Mouse (Mus musculus) midbrain, embryonic 10.5 days (tissue): ENCODE measurements around the gene Bicdl2. TPM values are rescaled to one million over a fixed set of nuclear protein-coding genes. Genes with fewer than 3 reads are reported as not detected.
A peak's percentile ranks its signal among the peaks of the same experiment; 100 is the strongest.

ENCODE experiments used
- DNase-seq: peaks from one replicate; pipeline ENCODE4 v3.0.0-alpha.2; 2017; ENCODE audit warnings: low spot score
- H3K27ac ChIP-seq: fragments of 300-500 bp; sonication (generic); replicated peaks from 2 replicates; pipeline ENCODE4 v1.5.1; 2016; ENCODE audit warnings: mild to moderate bottlenecking
- H3K27me3 ChIP-seq: fragments of 300-500 bp; sonication (generic); 2 replicates; pipeline ENCODE4 v1.6.1; 2016; ENCODE audit warnings: low read depth, mild to moderate bottlenecking; ENCODE audit not compliant: poor library complexity, severe bottlenecking
- H3K36me3 ChIP-seq: fragments of 300-500 bp; sonication (generic); 2 replicates; pipeline ENCODE4 v1.6.1; 2016; ENCODE audit warnings: mild to moderate bottlenecking, moderate library complexity
- H3K4me1 ChIP-seq: fragments of 300-500 bp; sonication (generic); 2 replicates; pipeline ENCODE4 v1.6.1; 2016
- H3K4me3 ChIP-seq: fragments of 300-500 bp; sonication (generic); 2 replicates; pipeline ENCODE4 v1.5.1; 2016; ENCODE audit warnings: mild to moderate bottlenecking, moderate library complexity
- H3K9me3 ChIP-seq: fragments of 300-500 bp; sonication (generic); replicated peaks from 2 replicates; pipeline ENCODE4 v1.6.1; 2016; ENCODE audit warnings: mild to moderate bottlenecking
- WGBS: fragments of 180-500 bp; shearing (Covaris S2); methylation state at CpG from one replicate; pipeline ENCODE4 v1.1.7; 2016; 5-methylcytosine and 5-hydroxymethylcytosine counted together
- polyA plus RNA-seq: library from polyadenylated mRNA; unstranded; fragments of >200 nt; fragmentation: Nextera tagmentation; extraction: Ambion mirVana; gene quantifications from 2 replicates; pipeline ENCODE4 v1.2.1, GENCODE M21; 2016

Bicdl2 gene
- polyA plus RNA-seq, 1 experiment from 2014 or later, result 0.32 TPM

GRCm38 (mm10) chr17:23658450-23658849, 1.9 kb upstream of the Bicdl2 start:
- whole genome bisulfite sequencing, result 80% methylated on average over 3 of the region's 3 CpGs
- peaks cover 45% of the 10 kb centered on the region for H3K27me3 ChIP-seq

GRCm38 (mm10) chr17:23660876-23661200, 532 bp downstream of the Bicdl2 start:
- Histone ChIP-seq H3K27me3 (peaks cover 45% of the 10 kb centered on the region), H3K4me3 (no peak overlapping the region), H3K27ac (no peak overlapping the region)

More at GRCm38 (mm10) chr17:23658450-23658849, 1.9 kb upstream of the Bicdl2 start:
- no peak overlapping the region for H3K4me3 ChIP-seq
- DNase-seq, result no peak
- no peak overlapping the region for H3K27ac ChIP-seq
- no peaks in the 10 kb centered on the region for H3K36me3 ChIP-seq
- H3K9me3 ChIP-seq, result no peaks in the 10 kb centered on the region
- peaks cover 5% of the 10 kb centered on the region for H3K4me1 ChIP-seq

GRCm38 (mm10) chr17:23661526-23661925, 1.2 kb downstream of the Bicdl2 start:
- Histone ChIP-seq H3K4me1 (peaks cover 8% of the 10 kb centered on the region), H3K4me3 (no peak overlapping the region), H3K9me3 (no peaks in the 10 kb centered on the region), H3K27me3 (peaks cover 45% of the 10 kb centered on the region), H3K36me3 (peaks cover 6% of the 10 kb centered on the region), H3K27ac (no peak overlapping the region)
- DNase-seq, result peak; percentile 48
- WGBS, result under 1% methylated on average over 9 of the region's 9 CpGs

More at GRCm38 (mm10) chr17:23660876-23661200, 532 bp downstream of the Bicdl2 start:
- no peak for DNase-seq
- Histone ChIP-seq H3K4me1 (peaks cover 8% of the 10 kb centered on the region), H3K9me3 (no peaks in the 10 kb centered on the region), H3K36me3 (no peaks in the 10 kb centered on the region)
- WGBS, result 6% methylated on average over 14 of the region's 14 CpGs

GRCm38 (mm10) chr17:23664556-23665021, 4.3 kb downstream of the Bicdl2 start:
- Histone ChIP-seq H3K9me3 (no peaks in the 10 kb centered on the region), H3K4me3 (no peak overlapping the region), H3K27me3 (peaks cover 38% of the 10 kb centered on the region), H3K36me3 (peaks cover 36% of the 10 kb centered on the region), H3K27ac (no peak overlapping the region), H3K4me1 (peaks cover 8% of the 10 kb centered on the region)
- 8% methylated on average over 5 of the region's 5 CpGs for WGBS
- no peak for DNase-seq

GRCm38 (mm10) chr17:23665511-23665910, 5.2 kb downstream of the Bicdl2 start:
- no peak overlapping the region for H3K27ac ChIP-seq
- 78% methylated on average over 14 of the region's 14 CpGs for WGBS

GRCm38 (mm10) chr17:23670516-23671074, 10.3 kb downstream of the Bicdl2 start:
- H3K27me3 ChIP-seq, result peaks cover 17% of the 10 kb centered on the region
- DNase-seq, result no peak
- peaks cover 38% of the 10 kb centered on the region for H3K4me1 ChIP-seq
- H3K4me3 ChIP-seq, result no peak overlapping the region
- H3K27ac ChIP-seq, result no peak overlapping the region
- WGBS, result 91% methylated on average over 7 of the region's 7 CpGs
- H3K36me3 ChIP-seq, result peaks cover 49% of the 10 kb centered on the region
- no peaks in the 10 kb centered on the region for H3K9me3 ChIP-seq

More at GRCm38 (mm10) chr17:23665511-23665910, 5.2 kb downstream of the Bicdl2 start:
- H3K4me1 ChIP-seq, result peaks cover 8% of the 10 kb centered on the region
- no peaks in the 10 kb centered on the region for H3K9me3 ChIP-seq
- peaks cover 29% of the 10 kb centered on the region for H3K27me3 ChIP-seq
- peaks cover 46% of the 10 kb centered on the region for H3K36me3 ChIP-seq
- DNase-seq, result no peak
- H3K4me3 ChIP-seq, result no peak overlapping the region

GRCm38 (mm10) chr17:23671519-23671918, 11.2 kb downstream of the Bicdl2 start:
- WGBS, result 96% methylated on average over 3 of the region's 3 CpGs

GRCm38 (mm10) chr17:23672761-23673160, 12.5 kb downstream of the Bicdl2 start:
- Histone ChIP-seq H3K4me3 (peak overlapping the region; percentile 69), H3K27me3 (peaks cover 37% of the 10 kb centered on the region), H3K4me1 (peaks cover 60% of the 10 kb centered on the region), H3K9me3 (no peaks in the 10 kb centered on the region), H3K27ac (no peak overlapping the region), H3K36me3 (peaks cover 31% of the 10 kb centered on the region)
- WGBS, result 68% methylated on average over 3 of the region's 3 CpGs
- DNase-seq, result no peak

More at GRCm38 (mm10) chr17:23671519-23671918, 11.2 kb downstream of the Bicdl2 start:
- H3K9me3 ChIP-seq, result no peaks in the 10 kb centered on the region
- H3K4me1 ChIP-seq, result peaks cover 47% of the 10 kb centered on the region
- H3K27me3 ChIP-seq, result peaks cover 27% of the 10 kb centered on the region
- H3K4me3 ChIP-seq, result no peak overlapping the region
- no peak for DNase-seq
- no peak overlapping the region for H3K27ac ChIP-seq
- H3K36me3 ChIP-seq, result peaks cover 44% of the 10 kb centered on the region

GRCm38 (mm10) chr17:23673424-23674073, 13.2 kb downstream of the Bicdl2 start, which contains the start of the genes Hcfc1r1 and Thoc6:
Gene Hcfc1r1 (plus strand): TSS chr17:23673596.
Gene Thoc6 (minus strand): TSS chr17:23673882.
- WGBS, result under 1% methylated on average over 45 of the region's 45 CpGs
- Histone ChIP-seq H3K27ac (peak within 1 kb of the TSS; percentile 90), H3K4me3 (peak within 1 kb of the TSS; percentile 69), H3K4me1 (peaks cover 60% of the 10 kb centered on the region), H3K36me3 (peaks cover 23% of the 10 kb centered on the region), H3K9me3 (no peaks in the 10 kb centered on the region), H3K27me3 (peaks cover 45% of the 10 kb centered on the region)
- peak; percentile 93 for DNase-seq

GRCm38 (mm10) chr17:23674271-23674952, 14.1 kb downstream of the Bicdl2 start:
- Histone ChIP-seq H3K9me3 (no peaks in the 10 kb centered on the region), H3K4me3 (peak overlapping the region; percentile 69), H3K4me1 (peaks cover 64% of the 10 kb centered on the region), H3K27me3 (peaks cover 54% of the 10 kb centered on the region), H3K27ac (peak overlapping the region; percentile 90), H3K36me3 (peaks cover 15% of the 10 kb centered on the region)
- WGBS, result 48% methylated on average over 9 of the region's 9 CpGs
- DNase-seq, result no peak

GRCm38 (mm10) chr17:23675127-23675526, 14.8 kb downstream of the Bicdl2 start:
- WGBS, result 40% methylated on average over 5 of the region's 5 CpGs
- Histone ChIP-seq H3K4me1 (peaks cover 68% of the 10 kb centered on the region), H3K36me3 (peaks cover 8% of the 10 kb centered on the region), H3K9me3 (no peaks in the 10 kb centered on the region), H3K4me3 (peak overlapping the region; percentile 20; the same call in 1 of the 2 replicates), H3K27me3 (peaks cover 61% of the 10 kb centered on the region), H3K27ac (no peak overlapping the region)
- no peak for DNase-seq

GRCm38 (mm10) chr17:23675564-23676281, 15.4 kb downstream of the Bicdl2 start:
- H3K27ac ChIP-seq, result no peak overlapping the region; the same call in 1 of the 2 replicates
- H3K27me3 ChIP-seq, result peaks cover 67% of the 10 kb centered on the region
- H3K4me1 ChIP-seq, result peaks cover 68% of the 10 kb centered on the region
- 9% methylated on average over 15 of the region's 15 CpGs for WGBS
- peak overlapping the region; percentile 67 for H3K4me3 ChIP-seq
- H3K9me3 ChIP-seq, result no peaks in the 10 kb centered on the region
- DNase-seq, result peak; percentile 33
- H3K36me3 ChIP-seq, result peaks cover 2% of the 10 kb centered on the region
